Mouse (Mus musculus) heart, adult 8-10 months (tissue): ENCODE results near the gene Strn4. TPM values are rescaled to one million over a fixed set of nuclear protein-coding genes. Genes with fewer than 3 reads are reported as not detected.
A peak's percentile ranks its signal among the peaks of the same experiment; 100 is the strongest.

ENCODE experiments used
- DNase-seq: peaks from one replicate; pipeline ENCODE4 v3.0.0; 2022; ENCODE audit warnings: low spot score
- total RNA-seq, 4 experiments: library from RNA; stranded (reverse); gene quantifications; 2 replicates each; pipeline ENCODE4 v1.2.4; 2022

The Strn4 gene
- total RNA-seq, 4 experiments from 2014 or later = 47.9 to 61.2 (median 49.1) TPM

DNA sequence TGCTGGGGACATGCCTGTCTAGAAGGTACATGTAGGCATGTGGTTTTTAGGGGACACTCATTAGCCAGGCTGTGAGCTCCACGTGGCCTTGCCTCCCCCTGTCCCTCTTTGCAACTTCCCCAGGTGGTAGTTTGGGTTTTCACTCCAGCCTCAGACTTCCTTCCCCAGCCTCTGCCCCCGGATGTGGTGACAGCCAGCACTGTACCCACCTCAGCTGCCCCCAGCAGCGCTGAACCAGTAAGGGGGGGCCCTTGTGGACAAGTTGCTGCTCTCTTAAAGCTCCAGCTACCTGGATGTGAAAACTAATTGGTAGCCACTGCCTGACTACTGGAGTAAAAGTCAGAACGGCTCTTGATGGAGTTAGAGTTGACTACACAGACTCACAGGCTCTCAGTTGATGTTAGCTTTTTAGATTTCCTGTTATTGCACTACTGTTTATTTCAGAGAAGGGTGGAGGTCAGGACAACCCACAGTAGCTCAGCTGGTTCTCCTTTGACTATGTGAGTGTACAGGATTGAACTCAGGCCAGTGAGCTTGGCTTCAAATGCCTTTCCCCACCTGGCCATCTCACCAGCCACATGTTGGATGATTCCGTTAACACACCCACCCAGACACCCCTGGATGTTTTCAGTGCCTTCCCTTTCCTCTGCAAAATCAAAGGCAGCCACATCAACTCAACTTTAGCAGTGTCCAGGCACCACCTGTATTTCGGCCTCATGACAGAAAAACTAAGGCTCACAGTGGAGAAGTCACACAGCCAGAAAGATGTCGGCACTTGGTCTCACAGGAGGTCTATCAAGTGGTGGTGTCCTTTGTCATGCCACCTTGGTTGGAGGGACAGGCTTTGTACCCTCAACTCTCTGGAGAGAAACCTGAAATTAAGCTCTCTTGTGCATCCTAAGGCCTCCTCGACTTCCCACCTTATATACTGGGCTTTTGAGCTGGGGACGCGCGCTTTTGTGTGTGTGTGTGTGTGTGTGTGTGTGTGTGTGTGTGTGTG lies 26.2 kb downstream of the Strn4 start:
- no peak for DNase-seq

GRCm38 (mm10) chr7:16842645-16843063 lies 27.0 kb downstream of the Strn4 start, which contains the start of gene Prkd2:
Prkd2 (plus strand) TSS chr7:16842902.
- peak; percentile 96 for DNase-seq

GRCm38 (mm10) chr7:16843441-16844171 lies 27.9 kb downstream of the Strn4 start:
- DNase-seq = peak; percentile 53

- peak; percentile 65 for DNase-seq
Measured at GRCm38 (mm10) chr7:16844696-16845071, 29.0 kb downstream of the Strn4 start.

DNA sequence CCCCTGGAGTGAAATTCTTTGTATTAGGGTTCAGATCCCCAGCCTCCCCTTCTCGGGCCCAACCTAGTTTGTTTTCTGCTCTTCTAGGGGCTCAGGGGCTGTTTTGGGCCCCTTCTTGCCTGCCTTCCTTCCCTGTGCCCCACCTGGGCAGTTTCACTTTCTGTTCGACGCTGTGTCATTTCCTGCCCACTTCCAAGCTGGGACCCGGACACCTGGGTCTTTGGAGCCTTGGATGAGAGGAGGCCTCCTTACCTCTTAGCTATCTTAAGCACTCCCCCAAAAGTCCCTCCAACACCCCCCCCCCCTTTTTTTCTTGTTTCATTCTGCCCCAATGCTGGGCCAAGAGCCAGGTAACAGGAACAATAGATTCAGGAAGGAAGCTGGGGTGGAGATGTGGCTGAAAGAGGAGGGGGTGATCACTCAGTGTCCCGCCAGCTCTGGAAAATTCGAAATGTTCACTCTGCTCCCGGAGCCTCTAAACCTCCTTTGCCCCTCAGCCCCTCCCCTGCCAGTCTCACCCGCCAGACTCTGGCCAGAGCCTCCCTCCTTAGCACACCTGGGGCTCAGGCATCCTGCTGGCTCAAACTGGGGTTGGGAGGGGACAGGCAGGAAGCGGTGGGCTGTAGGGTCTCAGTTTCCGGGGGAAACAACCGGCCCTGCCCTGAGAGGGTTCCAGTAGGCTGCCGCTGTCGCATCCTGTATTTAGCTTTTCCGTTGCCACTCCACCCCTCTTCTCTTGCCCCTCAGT lies 29.6 kb downstream of the Strn4 start:
- DNase-seq = peak; percentile 77

GRCm38 (mm10) chr7:16845820-16846167 lies 30.1 kb downstream of the Strn4 start:
- no peak for DNase-seq

GRCm38 (mm10) chr7:16846775-16847174 lies 31.1 kb downstream of the Strn4 start:
- DNase-seq = no peak

- DNase-seq = no peak
Measured at GRCm38 (mm10) chr7:16847507-16847906, 31.8 kb downstream of the Strn4 start.

DNA sequence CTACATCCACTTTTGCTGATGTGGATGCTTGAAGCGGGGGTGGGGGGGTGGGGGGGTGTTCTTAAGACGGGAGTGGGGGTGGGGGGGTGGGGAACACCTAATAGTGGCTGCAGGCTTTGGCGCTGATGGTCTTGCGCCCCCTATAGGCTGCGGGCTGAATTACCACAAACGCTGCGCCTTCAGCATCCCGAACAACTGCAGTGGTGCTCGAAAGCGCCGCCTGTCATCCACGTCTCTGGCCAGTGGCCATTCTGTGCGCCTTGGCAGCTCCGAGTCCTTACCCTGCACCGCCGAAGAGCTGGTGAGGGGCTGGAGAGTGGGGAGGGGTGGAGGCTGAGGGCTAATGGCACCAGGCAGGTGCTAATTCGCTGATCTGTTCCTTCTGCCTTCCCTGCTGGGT lies 32.9 kb downstream of the Strn4 start:
- DNase-seq = peak; percentile 33

DNA sequence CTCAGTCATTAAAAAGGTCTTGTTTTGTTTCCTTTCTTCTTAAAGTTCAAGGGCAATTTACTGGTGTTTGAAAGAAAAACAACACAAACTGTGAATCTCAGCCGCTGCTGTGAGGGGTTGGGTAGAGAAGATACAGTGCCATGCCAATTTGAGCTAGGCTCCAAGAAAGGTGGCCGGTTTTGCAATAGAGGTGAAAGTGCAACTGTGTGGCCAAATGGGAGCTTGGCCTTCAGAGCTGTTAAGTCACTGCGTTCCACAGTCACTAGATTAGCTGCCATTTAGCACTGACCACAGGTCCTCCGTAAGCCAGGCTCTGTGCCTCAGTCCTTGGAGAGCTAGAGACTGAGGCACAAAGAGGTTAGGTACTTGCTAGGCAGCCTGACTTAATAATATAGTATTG lies 35.9 kb downstream of the Strn4 start:
- DNase-seq = no peak

DNA sequence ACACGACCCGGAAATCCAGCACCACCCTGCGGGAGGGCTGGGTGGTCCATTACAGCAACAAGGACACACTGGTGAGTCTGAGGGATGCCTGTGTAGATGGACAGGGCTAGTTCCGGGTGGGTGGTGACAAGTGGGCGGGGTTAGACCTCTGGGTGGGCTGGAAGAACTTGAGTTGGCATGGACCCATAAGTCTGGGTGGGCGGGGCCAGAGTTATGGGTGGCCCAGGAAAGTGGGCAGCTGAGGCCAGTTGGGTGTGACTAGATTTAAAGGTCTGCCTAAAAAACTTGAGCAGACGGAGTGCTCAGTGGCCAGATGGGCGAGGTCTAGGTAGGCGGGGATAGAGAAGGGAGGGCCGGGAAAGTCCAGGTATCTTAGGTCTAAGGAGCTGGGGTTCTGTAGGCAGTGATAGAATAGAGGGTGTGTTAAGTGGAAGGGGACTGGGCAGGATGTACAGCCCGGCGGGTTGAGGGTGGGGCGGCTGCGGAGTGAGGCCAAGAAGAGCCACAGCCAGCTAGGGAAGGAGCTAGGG lies 37.7 kb downstream of the Strn4 start:
- peak; percentile 20 for DNase-seq

GRCm38 (mm10) chr7:16858336-16858735 lies 42.6 kb downstream of the Strn4 start:
- DNase-seq = no peak

DNA sequence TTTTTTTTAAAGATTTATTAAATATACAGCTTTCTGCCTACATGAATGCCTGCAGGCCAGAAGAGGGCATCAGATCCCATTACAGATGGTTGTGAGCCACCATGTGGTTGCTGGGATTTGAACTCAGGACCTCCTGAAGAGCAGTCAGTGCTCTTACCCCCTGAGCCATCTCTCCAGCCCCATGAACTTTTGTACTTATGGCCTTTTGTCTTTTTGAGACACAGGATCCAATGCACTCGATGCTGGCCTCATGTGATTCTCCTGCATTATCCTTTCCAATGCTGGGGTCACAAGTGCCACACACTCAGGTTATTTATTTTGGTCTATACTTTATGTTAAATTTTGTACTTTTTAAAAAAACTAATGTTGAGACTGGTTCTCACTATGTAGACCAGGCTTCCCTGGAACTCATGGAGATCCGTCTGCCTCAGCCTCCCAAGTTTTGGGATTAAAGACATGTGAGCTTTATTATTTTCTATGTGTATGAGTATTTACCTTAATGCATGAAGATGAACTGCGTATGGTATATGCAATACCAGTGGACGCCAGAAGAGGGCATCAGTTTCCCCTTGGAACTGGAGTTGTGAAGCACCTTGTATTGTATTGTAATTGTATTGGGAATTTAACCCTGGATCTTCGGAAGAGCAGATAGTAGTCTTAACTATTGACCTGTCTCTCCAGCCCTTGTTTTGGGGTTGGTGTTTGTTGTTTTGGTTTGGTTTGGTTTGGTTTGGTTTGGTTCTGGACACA lies 44.4 kb downstream of the Strn4 start:
- peak; percentile 60 for DNase-seq

DNA sequence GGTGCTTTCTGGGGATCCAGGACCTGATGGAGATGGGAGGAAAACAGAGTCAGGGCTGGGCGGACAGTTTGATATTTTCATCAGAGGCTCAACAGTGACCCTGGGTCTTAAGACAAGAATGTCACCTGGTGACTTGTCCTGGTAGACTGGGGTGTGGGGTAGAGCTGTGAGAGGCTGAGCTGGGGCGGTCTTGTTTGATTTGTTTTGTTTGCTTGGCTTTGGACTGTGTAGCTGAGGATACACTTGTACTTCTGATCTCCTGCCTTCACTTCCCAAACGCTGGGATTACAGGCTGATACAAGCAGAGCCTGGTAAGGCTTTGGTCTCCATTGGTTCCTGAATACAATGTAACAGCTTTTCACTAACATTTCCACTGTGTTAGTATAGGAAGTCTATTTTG lies 51.8 kb downstream of the Strn4 start:
- no peak for DNase-seq

DNA sequence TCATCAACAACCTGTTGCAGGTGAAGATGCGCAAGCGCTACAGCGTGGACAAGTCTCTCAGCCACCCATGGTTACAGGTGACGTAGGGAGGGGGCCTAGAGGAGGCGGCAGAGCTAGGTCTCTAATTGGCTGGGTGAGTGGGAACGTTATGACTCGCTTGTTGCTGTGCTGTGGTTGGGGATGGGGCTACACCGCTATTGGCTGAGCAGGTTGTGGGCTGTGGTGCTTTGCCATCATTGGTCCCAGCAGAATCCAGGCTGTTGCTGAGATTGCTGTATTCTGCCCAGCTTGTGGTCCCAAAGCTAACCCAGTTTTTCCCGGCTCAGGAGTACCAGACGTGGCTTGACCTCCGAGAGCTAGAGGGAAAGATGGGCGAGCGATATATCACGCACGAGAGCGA lies 53.8 kb downstream of the Strn4 start:
- no peak for DNase-seq

- no peak for DNase-seq
Measured at GRCm38 (mm10) chr7:16871600-16871999, 55.9 kb downstream of the Strn4 start.

GRCm38 (mm10) chr7:16872478-16872877 lies 56.8 kb downstream of the Strn4 start:
- DNase-seq = no peak

GRCm38 (mm10) chr7:16873392-16873791 lies 57.7 kb downstream of the Strn4 start:
- DNase-seq = no peak

DNA sequence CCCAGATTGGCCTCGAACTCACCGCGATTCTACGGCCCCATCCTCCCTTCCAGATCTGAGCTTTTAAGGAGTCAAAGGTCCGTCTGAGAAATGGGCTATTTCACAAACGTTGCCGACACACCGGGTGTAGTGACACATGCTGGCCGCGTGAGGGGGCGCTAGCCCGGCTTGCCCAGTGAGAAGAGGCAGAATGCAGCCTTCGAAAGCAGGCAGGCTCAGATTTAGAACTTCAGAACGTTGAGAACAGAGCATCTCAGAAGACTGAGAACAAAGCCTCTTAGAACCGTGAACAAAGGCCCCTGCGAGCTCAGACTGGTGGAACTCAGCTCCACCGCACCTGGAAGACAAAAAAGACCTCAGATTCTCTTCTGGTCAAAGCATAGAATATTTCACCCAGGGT lies 58.5 kb downstream of the Strn4 start:
- peak; percentile 83 for DNase-seq

GRCm38 (mm10) chr7:16874756-16875309 lies 59.1 kb downstream of the Strn4 start:
- peak; percentile 100 for DNase-seq

DNA sequence AGATGAGACGGTGACA lies 59.4 kb downstream of the Strn4 start, which contains the start of gene Dact3:
Gene Dact3, plus strand, starts transcription at position 8 of the 16 bp plus-strand sequence.
- DNase-seq = no peak
